Mouse (Mus musculus) heart, postnatal 0 days (tissue): Measurements from ENCODE around the gene Taf5l.

Source experiments
- CTCF ChIP-seq: IDR thresholded peaks from 2 replicates; pipeline ENCODE4 v1.5.1; 2016; ENCODE audit warnings: antibody characterized with exemption, control low read depth, low read depth
- EP300 ChIP-seq: IDR thresholded peaks from 2 replicates; pipeline ENCODE4 v1.6.1; 2016; ENCODE audit warnings: antibody characterized with exemption, low read depth

GRCm38 (mm10) chr8:123966896-123967295 is 54.3 kb downstream of the Taf5l start:
- TF ChIP-seq CTCF (peak; percentile 45), EP300 (no peak)
